Mouse (Mus musculus): ENCODE data around the gene C130026I21Rik. TPM values are rescaled to one million over a fixed set of nuclear protein-coding genes. Genes with fewer than 3 reads are reported as not detected.
"Not testable (repeated sequence)": the region's sequence is repeated elsewhere in the genome, so short reads cannot be mapped to it uniquely, and the experiment has no call there.

C130026I21Rik gene
- polyA plus RNA-seq, 1 experiment: 2.4 TPM

- H3K4me1 ChIP-seq (ENCODE audit: control insufficient read depth, insufficient read depth, low read length); H3K4me3 ChIP-seq (ENCODE audit: low read depth, low read length); H3K9me3 ChIP-seq (replicated peaks; ENCODE audit: control insufficient read depth, insufficient read depth, low read length, poor library complexity, severe bottlenecking); H3K27ac ChIP-seq (ENCODE audit: insufficient read depth, low read length); H3K27me3 ChIP-seq (ENCODE audit: control insufficient read depth, insufficient read depth, low read length, poor library complexity, severe bottlenecking); H3K36me3 ChIP-seq (ENCODE audit: control insufficient read depth, insufficient read depth, low read length, poor library complexity, severe bottlenecking); H3K9ac ChIP-seq (ENCODE audit: low read depth, poor library complexity, severe bottlenecking): not testable (repeated sequence)
Measured at GRCm38 (mm10) chr1:84999241-84999640, 271.1 kb downstream of the C130026I21Rik start.

GRCm38 (mm10) chr1:84996305-84996704, 274.1 kb downstream of the C130026I21Rik start:
- H3K9ac ChIP-seq (ENCODE audit: low read depth, poor library complexity, severe bottlenecking); H3K9me3 ChIP-seq (replicated peaks; ENCODE audit: control insufficient read depth, insufficient read depth, low read length, poor library complexity, severe bottlenecking); H3K4me1 ChIP-seq (ENCODE audit: control insufficient read depth, insufficient read depth, low read length); H3K27me3 ChIP-seq (ENCODE audit: control insufficient read depth, insufficient read depth, low read length, poor library complexity, severe bottlenecking); H3K27ac ChIP-seq (ENCODE audit: insufficient read depth, low read length); H3K4me3 ChIP-seq (ENCODE audit: low read depth, low read length); H3K36me3 ChIP-seq (ENCODE audit: control insufficient read depth, insufficient read depth, low read length, poor library complexity, severe bottlenecking): not testable (repeated sequence)

GRCm38 (mm10) chr1:84994461-84994860, 275.9 kb downstream of the C130026I21Rik start:
- H3K27me3 ChIP-seq (ENCODE audit: control insufficient read depth, insufficient read depth, low read length, poor library complexity, severe bottlenecking); H3K4me1 ChIP-seq (ENCODE audit: control insufficient read depth, insufficient read depth, low read length); H3K4me3 ChIP-seq (ENCODE audit: low read depth, low read length); H3K9me3 ChIP-seq (replicated peaks; ENCODE audit: control insufficient read depth, insufficient read depth, low read length, poor library complexity, severe bottlenecking); H3K9ac ChIP-seq (ENCODE audit: low read depth, poor library complexity, severe bottlenecking); H3K27ac ChIP-seq (ENCODE audit: insufficient read depth, low read length); H3K36me3 ChIP-seq (ENCODE audit: control insufficient read depth, insufficient read depth, low read length, poor library complexity, severe bottlenecking): not testable (repeated sequence)

- not testable (repeated sequence) for H3K9ac ChIP-seq (ENCODE audit: low read depth, poor library complexity, severe bottlenecking); H3K4me3 ChIP-seq (ENCODE audit: low read depth, low read length); H3K27ac ChIP-seq (ENCODE audit: insufficient read depth, low read length); H3K4me1 ChIP-seq (ENCODE audit: control insufficient read depth, insufficient read depth, low read length); H3K27me3 ChIP-seq (ENCODE audit: control insufficient read depth, insufficient read depth, low read length, poor library complexity, severe bottlenecking); H3K36me3 ChIP-seq (ENCODE audit: control insufficient read depth, insufficient read depth, low read length, poor library complexity, severe bottlenecking); H3K9me3 ChIP-seq (replicated peaks; ENCODE audit: control insufficient read depth, insufficient read depth, low read length, poor library complexity, severe bottlenecking)
Measured at GRCm38 (mm10) chr1:84993688-84994319, 276.6 kb downstream of the C130026I21Rik start.

- not testable (repeated sequence) for H3K4me3 ChIP-seq (ENCODE audit: low read depth, low read length); H3K36me3 ChIP-seq (ENCODE audit: control insufficient read depth, insufficient read depth, low read length, poor library complexity, severe bottlenecking); H3K4me1 ChIP-seq (ENCODE audit: control insufficient read depth, insufficient read depth, low read length); H3K27me3 ChIP-seq (ENCODE audit: control insufficient read depth, insufficient read depth, low read length, poor library complexity, severe bottlenecking); H3K27ac ChIP-seq (ENCODE audit: insufficient read depth, low read length); H3K9ac ChIP-seq (ENCODE audit: low read depth, poor library complexity, severe bottlenecking); H3K9me3 ChIP-seq (replicated peaks; ENCODE audit: control insufficient read depth, insufficient read depth, low read length, poor library complexity, severe bottlenecking)
Measured at GRCm38 (mm10) chr1:84993235-84993634, 277.1 kb downstream of the C130026I21Rik start.

- H3K4me1 ChIP-seq (ENCODE audit: control insufficient read depth, insufficient read depth, low read length); H3K4me3 ChIP-seq (ENCODE audit: low read depth, low read length); H3K36me3 ChIP-seq (ENCODE audit: control insufficient read depth, insufficient read depth, low read length, poor library complexity, severe bottlenecking); H3K9ac ChIP-seq (ENCODE audit: low read depth, poor library complexity, severe bottlenecking); H3K27ac ChIP-seq (ENCODE audit: insufficient read depth, low read length); H3K27me3 ChIP-seq (ENCODE audit: control insufficient read depth, insufficient read depth, low read length, poor library complexity, severe bottlenecking); H3K9me3 ChIP-seq (replicated peaks; ENCODE audit: control insufficient read depth, insufficient read depth, low read length, poor library complexity, severe bottlenecking): not testable (repeated sequence)
Measured at GRCm38 (mm10) chr1:84992827-84993226, 277.5 kb downstream of the C130026I21Rik start.

GRCm38 (mm10) chr1:84989044-84989443, 281.3 kb downstream of the C130026I21Rik start:
- not testable (repeated sequence) for H3K4me1 ChIP-seq (ENCODE audit: control insufficient read depth, insufficient read depth, low read length); H3K4me3 ChIP-seq (ENCODE audit: low read depth, low read length); H3K27me3 ChIP-seq (ENCODE audit: control insufficient read depth, insufficient read depth, low read length, poor library complexity, severe bottlenecking); H3K9me3 ChIP-seq (replicated peaks; ENCODE audit: control insufficient read depth, insufficient read depth, low read length, poor library complexity, severe bottlenecking); H3K36me3 ChIP-seq (ENCODE audit: control insufficient read depth, insufficient read depth, low read length, poor library complexity, severe bottlenecking); H3K9ac ChIP-seq (ENCODE audit: low read depth, poor library complexity, severe bottlenecking); H3K27ac ChIP-seq (ENCODE audit: insufficient read depth, low read length)

- not testable (repeated sequence) for H3K36me3 ChIP-seq (ENCODE audit: control insufficient read depth, insufficient read depth, low read length, poor library complexity, severe bottlenecking); H3K9ac ChIP-seq (ENCODE audit: low read depth, poor library complexity, severe bottlenecking); H3K27me3 ChIP-seq (ENCODE audit: control insufficient read depth, insufficient read depth, low read length, poor library complexity, severe bottlenecking); H3K4me3 ChIP-seq (ENCODE audit: low read depth, low read length); H3K27ac ChIP-seq (ENCODE audit: insufficient read depth, low read length); H3K9me3 ChIP-seq (replicated peaks; ENCODE audit: control insufficient read depth, insufficient read depth, low read length, poor library complexity, severe bottlenecking); H3K4me1 ChIP-seq (ENCODE audit: control insufficient read depth, insufficient read depth, low read length)
Measured at GRCm38 (mm10) chr1:84987729-84988128, 282.6 kb downstream of the C130026I21Rik start.

- not testable (repeated sequence) for H3K4me1 ChIP-seq (ENCODE audit: control insufficient read depth, insufficient read depth, low read length); H3K36me3 ChIP-seq (ENCODE audit: control insufficient read depth, insufficient read depth, low read length, poor library complexity, severe bottlenecking); H3K9me3 ChIP-seq (replicated peaks; ENCODE audit: control insufficient read depth, insufficient read depth, low read length, poor library complexity, severe bottlenecking); H3K27me3 ChIP-seq (ENCODE audit: control insufficient read depth, insufficient read depth, low read length, poor library complexity, severe bottlenecking); H3K9ac ChIP-seq (ENCODE audit: low read depth, poor library complexity, severe bottlenecking); H3K4me3 ChIP-seq (ENCODE audit: low read depth, low read length)
- H3K27ac ChIP-seq (ENCODE audit: insufficient read depth, low read length): peak overlapping the region; percentile 41; the same call in 1 of the 2 replicates
Measured at GRCm38 (mm10) chr1:84961779-84962178, 308.6 kb downstream of the C130026I21Rik start.

- H3K36me3 ChIP-seq (ENCODE audit: control insufficient read depth, insufficient read depth, low read length, poor library complexity, severe bottlenecking); H3K27ac ChIP-seq (ENCODE audit: insufficient read depth, low read length); H3K27me3 ChIP-seq (ENCODE audit: control insufficient read depth, insufficient read depth, low read length, poor library complexity, severe bottlenecking): not testable (repeated sequence)
Measured at GRCm38 (mm10) chr1:84957713-84958112, 312.7 kb downstream of the C130026I21Rik start.

More at GRCm38 (mm10) chr1:84957713-84958112, 312.7 kb downstream of the C130026I21Rik start:
- H3K9me3 ChIP-seq (replicated peaks; ENCODE audit: control insufficient read depth, insufficient read depth, low read length, poor library complexity, severe bottlenecking); H3K4me3 ChIP-seq (ENCODE audit: low read depth, low read length); H3K9ac ChIP-seq (ENCODE audit: low read depth, poor library complexity, severe bottlenecking); H3K4me1 ChIP-seq (ENCODE audit: control insufficient read depth, insufficient read depth, low read length): not testable (repeated sequence)
